Mouse (Mus musculus) left cerebral cortex, postnatal 36 days (tissue): ENCODE data around the gene Dock1. TPM values are rescaled to one million over a fixed set of nuclear protein-coding genes. Genes with fewer than 3 reads are reported as not detected.
A peak's percentile ranks its signal among the peaks of the same experiment; 100 is the strongest.

ENCODE experiments used
- DNase-seq, 2 experiments: peaks; one replicate each; pipeline ENCODE4 v3.0.0; 2021 to 2022; ENCODE audit warnings: low spot score in 2 of 2, mixed read lengths in 1 of 2
- intact Hi-C: fragments of 180-260 bp; cut with DNase I; formaldehyde crosslinking; loops from one replicate; pipeline ENCODE4 v1.15.1; 2025
- total RNA-seq, 2 experiments: library from RNA; stranded (reverse); gene quantifications; 2 replicates each; pipeline ENCODE4 v1.2.3; 2021

The Dock1 gene
- total RNA-seq, 2 experiments from 2014 or later = 20.3 to 22.8 TPM

DNA sequence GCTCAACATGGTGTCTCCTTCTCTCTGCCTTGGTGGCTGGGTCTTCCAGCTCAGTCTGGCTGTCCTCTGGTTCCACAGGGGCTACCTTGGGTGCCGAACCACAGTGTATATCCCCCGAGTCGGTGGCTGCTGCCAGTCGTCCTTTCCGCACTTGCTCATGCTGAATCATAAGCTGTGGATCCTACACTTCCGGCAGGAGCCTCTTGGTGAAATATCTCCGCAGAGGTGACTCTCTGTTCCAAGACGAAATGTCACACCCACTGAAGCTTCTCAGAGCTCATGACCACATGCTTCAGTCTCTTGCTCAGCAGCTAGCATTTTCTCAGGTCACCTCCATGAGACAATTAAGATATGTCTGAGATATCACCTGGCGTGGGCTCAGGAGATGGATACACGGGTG is 526.4 kb downstream of the Dock1 start:
- peak in 1 of 2 experiments; percentile 10 for DNase-seq
- intact Hi-C loops = no loop called here

DNA sequence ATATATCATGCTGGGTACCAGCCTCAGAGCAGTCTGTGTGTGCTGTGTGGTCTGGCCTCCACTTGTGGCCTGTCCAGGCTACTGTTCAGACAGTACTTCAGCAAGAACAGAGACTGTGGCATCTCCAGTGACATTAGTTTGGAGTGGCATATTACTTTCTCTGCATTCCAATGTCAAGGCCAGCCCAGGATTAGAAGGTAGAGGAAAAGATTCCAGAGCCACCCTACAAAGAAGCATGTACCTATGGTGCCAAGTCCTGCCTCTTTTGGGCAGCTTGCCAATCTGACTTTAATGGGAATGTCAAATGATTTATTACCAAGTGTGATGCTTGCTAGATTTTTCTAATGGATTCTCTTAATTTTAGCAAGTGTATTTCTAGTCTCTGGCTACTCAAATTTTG is 533.5 kb downstream of the Dock1 start:
- intact Hi-C loops = no loop called here
- no peak for DNase-seq

DNA sequence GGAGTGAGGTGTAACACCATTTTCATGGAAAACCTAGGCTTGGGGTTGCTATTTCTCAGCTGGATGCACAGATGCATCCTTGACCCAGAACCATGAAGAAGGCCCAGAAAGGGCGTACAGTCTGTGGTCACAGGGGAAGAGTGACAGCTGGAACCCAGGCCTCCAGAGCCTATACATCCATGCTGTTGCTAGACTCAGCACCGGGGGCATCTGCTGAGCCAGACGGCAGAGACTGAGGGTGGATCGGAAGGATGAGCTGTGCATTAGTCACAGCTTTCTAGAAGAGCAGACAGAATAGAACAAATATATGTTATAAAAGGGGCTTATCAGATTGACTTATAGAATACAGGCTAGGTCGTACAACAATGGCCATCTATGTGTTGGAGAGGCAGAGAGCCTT is 534.7 kb downstream of the Dock1 start:
- DNase-seq = peak; percentile 59 to 63
- intact Hi-C loops = no loop called here

DNA sequence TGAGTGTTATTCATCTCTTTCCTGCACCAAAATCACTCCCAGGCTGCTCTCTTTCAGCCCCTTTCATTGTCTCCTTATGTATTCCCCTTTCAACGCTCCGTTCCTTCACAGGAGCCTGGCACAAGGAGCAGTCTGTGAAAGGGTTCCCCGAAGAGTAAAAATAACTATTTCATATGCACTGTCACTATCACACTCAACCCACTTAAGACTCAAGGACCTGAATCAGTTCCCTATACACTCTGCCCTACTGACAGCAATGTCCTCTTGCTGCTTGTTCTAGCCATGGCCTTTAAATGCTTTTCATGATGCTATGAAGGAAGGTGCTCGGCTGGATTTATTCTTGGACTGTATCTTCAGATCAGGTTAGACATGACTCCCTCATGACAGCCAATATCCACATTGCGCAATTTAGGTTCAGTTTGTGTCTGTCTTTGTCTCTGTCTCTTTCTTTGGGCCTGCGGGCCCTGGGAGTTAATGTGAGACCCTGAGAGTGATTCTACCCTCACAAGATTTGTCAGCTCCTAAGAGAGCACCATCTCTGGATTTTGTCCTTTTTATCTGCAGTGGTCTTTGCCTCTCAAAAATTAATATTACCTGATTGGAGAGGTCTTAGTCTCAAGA is 538.6 kb downstream of the Dock1 start:
- DNase-seq = no peak
- intact Hi-C loops = no loop called here

DNA sequence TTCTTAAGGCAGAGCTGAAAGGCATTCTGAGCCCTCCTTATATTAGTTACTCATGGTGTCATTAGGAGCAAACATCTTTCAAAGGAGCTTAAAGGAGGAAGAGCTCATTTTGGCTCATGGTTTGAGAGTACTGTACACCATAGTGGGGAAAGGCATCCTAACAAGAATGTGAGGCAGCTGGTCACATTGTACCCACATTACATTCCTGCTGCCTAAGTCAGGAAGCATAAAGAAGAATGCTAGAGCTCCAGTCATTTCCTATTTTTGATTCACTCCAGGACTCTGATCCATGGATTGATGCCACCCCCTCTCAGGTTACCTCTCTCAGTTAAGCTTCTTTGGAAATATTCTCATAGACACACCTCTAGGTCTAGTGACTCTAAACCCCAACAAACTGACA is 539.8 kb downstream of the Dock1 start:
- no peak for DNase-seq
- intact Hi-C loops = no loop called here

DNA sequence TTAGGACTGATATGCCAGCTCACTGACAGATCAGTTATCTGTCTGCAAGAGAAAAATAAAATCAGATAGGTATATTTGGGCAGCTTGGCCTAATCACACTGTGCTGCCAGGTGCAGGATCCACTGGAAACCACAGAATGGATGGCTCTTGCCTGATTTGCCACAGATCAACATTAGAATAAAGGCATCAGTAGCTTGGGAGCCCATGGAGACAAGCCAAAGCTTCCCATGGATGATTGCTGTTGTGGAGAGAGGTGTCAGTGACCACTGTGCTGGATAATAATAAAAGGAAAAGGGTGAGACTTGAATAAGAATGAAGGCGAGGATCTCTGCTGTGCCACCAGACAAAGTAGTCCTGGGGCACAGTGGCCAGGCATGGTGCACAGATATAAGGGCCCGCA is 540.4 kb downstream of the Dock1 start:
- DNase-seq = no peak
- intact Hi-C loops = no loop called here

DNA sequence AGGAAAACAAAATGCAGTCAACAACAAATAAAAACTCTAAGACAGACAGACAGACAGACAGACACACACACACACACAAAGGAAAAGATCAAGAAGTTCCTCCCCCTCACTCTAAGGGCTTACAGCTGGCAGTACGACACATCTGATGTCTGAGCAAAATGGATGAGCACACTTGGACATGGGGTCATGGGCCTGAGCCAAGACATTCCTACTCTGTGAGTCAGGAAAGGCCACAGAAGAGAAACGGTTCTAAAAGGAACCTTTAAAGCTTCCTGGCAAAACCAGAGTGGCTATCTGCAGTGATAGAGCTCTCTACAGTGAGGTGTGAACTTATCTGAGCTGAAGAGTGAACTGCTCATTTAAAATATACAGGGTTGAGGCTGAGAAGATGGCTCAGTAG is 542.1 kb downstream of the Dock1 start:
- no peak for DNase-seq
- intact Hi-C loops = no loop called here

DNA sequence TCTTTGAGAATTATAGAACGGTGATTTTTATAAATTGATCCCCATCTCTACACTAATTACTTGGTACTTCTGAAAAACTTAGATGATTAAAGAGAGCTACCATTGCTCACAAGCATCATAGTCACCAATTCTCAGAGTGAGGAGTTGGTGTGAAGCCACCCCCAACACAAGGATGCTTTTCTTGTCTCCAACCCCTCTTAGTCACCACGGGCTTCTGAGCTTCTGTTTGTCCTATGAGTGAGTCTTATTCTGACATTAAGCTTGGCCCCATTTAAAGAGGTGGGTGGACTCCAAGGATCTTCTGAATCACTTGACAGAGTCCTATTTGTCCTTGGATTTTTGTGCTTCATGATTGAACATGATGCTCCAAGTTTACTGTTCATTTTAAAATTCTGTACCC is 551.0 kb downstream of the Dock1 start:
- intact Hi-C loops = no loop called here
- DNase-seq = no peak
